Mouse (Mus musculus): ENCODE results near the gene Baz2b.

- no peak for TF ChIP-seq FLI1 (IDR thresholded peaks at IDR 0.05; ENCODE audit: low read length)
- TF ChIP-seq GATA1 (IDR thresholded peaks at IDR 0.05; ENCODE audit: borderline replicate concordance, low read length): no peak
These were observed 212.0 kb downstream of the Baz2b start for GRCm38 (mm10) chr2:59997479-59998228.

Measured in megakaryocyte, embryonic 14.5 days (primary cell).